Mouse (Mus musculus) testis, postnatal 14 days (tissue): ENCODE data around the gene Smoc1.

ENCODE experiments used
- DNase-seq: peaks from one replicate; pipeline ENCODE4 v3.0.0; 2021; ENCODE audit warnings: low spot score

Gene Smoc1

GRCm38 (mm10) chr12:81024993-81025392 lies 1.6 kb upstream of the Smoc1 start:
- no peak for DNase-seq

DNA sequence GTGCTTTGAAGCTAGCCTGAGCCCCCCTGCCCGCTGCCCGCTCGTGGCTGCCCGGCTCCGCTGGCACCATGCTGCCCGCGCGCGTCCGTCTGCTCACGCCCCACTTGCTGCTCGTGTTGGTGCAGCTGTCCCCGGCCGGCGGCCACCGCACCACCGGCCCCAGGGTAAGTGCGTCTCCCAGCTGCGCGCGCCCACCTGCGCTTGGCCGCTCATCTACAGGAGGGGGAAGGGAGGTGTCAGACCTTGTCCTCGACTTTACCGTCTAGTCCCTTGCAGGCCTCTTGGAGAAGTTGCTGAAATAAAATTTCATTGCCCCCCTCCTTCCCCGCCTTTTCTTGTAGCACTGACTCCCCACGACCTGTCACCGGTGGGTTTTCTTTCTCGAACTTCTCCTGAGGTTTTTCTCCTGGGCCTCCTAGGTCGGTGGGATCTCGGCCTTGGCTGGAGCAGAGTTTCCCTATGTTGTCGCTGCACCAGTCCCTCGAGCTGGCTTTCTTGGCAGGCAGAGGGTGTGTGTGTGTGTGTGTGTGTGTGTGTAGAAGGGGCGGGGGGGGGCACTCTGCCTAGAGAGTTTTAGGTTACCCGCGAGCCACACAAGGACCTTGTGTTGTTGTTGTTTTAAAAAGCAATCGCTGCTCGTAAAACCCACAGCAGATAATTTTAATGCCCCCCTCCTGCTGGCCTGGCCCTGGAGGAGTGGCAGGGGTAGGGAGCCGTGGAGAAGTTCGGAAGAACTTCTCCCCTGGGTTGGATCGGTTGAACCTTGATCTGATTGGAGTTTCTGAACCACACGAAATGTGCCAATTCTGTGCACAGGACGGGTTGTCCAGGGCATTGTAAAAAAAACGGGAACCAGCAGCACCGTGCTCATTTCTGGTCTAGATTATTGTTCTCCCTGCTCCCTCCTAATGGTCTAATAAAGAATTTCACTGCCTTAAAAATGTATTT lies 661 bp downstream of the Smoc1 start:
- DNase-seq = no peak

DNA sequence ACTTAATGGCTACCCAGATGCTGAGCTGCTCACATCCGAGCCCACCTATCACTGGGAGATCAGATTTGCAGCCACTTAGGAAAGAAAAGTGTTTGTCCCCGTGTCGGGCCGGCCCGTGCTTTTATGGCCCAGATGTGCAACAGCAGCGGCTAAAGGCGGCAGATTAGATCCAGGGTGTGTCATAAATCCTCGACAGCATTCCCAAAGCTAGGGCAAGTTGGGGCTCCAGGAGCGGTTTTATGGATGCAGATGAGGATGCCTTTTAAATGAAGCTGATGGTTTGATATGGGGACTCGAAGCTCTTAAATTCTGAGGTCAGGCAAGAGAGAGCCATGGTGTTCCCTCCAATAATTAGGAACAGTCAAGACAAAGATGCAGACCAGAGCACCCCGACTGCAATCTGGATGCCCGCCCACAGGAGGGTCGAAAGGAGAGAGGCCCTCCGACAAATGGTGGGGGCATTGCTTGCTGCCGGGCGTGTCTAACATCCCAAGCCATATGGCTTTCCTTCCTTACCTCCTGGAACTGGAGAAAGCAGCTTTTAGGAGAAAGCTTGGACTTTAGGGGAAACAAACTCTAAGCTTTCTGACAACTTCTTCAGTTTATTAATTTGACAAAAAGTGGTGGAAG lies 1.8 kb downstream of the Smoc1 start:
- DNase-seq = no peak

DNA sequence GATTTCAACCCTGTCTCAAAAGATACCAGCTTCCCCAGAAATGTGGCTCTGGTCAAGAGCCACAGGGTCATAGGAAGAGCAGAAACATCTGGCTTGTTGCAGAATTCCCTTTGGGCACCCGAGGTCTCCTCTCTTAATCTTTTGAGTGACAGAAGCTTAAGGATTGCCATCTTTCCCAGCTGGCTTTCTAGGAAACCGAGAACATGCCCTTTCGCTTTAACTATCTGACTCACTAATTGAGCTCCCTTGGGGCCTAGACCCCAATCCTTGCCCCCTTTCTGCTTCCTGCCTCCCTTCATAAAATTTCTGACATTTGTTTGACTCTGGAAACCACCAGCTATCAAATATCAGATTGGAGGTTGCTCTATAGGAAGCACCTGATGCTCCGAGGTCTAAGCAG lies 3.1 kb downstream of the Smoc1 start:
- DNase-seq = no peak

DNA sequence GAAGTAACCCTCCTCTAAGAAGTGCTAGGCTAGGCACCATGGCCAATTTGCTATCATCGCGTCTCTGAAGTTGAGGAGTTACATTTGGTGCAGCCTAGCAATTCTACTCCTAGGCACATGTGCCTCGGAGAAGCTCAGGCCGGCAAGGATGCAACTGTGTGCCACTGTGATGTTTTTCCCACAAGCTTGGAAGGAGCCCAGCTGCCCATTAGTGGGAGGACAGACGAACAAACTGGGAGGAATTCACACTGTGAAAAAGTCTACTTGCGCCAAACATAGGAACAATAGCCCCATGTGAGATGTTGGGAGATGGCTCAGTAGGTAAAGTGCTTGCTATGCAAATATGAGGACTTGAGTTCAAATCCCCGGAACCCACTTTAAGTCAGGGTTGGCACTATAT lies 5.0 kb downstream of the Smoc1 start:
- peak; percentile 46 for DNase-seq

DNA sequence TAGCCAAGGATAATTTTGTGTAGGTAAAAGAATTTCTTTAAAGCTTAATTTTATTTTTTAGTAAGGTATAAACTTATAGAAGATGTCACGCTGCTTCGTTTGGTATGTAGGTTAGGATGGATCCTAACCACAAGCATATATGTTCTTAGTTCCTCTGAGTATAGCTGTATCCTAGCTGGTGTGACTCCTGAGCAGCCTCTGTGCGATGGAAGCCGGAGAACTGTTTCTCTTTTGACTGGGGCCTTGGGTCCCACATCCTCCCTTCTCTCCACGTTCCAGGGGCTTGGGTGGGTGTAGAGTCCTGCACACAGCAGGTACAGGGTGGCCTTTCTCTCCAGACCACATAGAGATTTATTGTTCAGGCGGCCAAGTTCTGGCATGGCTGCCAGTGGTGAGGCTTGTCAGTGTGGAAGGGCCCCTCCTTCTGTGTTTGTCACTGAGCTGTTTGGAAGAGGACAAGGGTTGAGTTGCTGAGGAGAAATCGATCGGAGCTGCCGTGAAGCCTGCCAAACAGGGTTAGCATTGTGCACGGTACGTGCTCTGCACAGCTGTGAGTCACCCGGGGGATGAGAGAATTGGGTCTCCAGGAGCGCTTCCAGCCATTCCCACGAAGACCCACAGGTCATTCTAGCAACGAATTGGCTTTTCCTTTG lies 6.9 kb downstream of the Smoc1 start:
- no peak for DNase-seq

DNA sequence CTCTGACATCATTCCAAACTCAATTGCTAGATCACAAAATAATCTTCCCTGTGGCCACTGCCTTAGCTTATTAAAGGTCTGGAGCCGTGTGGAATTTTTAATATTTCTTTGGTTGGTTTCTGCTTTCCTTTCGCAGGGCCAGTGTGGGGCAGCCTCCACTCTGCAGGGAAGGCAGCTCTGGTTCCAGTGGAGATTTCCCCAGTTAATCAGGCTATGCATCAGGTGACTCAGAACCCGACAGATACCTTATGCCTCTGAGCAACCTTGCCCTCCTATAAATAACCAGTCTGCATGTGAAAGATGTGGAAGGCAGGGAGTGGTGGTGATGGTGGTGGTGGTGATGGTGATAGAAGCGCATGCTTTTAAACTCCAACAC lies 7.4 kb downstream of the Smoc1 start:
- no peak for DNase-seq

DNA sequence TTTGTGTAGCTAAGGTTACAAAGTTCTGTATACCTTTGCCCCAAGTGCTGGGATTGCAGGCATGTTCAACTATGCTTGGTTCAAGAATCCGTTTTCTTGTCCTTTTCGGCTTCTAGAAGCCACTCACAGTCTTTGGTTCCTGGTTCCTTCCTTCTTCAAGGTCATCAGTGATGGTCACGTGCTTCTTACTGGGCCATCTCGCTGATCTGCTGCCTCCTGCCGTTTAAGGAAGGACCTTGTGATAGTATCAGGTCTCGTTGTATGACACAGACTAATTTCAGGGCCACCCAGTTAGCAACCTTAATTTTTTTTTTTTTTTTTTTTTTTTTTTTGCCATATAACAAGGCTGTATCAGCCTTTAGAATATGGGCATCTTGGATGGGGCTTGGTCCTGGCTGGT lies 9.2 kb downstream of the Smoc1 start:
- DNase-seq = no peak

GRCm38 (mm10) chr12:81043616-81044015 lies 17.0 kb downstream of the Smoc1 start:
- no peak for DNase-seq

GRCm38 (mm10) chr12:81046926-81047325 lies 20.3 kb downstream of the Smoc1 start:
- DNase-seq = no peak

- DNase-seq = no peak
Observed at GRCm38 (mm10) chr12:81049661-81050060, 23.1 kb downstream of the Smoc1 start.

DNA sequence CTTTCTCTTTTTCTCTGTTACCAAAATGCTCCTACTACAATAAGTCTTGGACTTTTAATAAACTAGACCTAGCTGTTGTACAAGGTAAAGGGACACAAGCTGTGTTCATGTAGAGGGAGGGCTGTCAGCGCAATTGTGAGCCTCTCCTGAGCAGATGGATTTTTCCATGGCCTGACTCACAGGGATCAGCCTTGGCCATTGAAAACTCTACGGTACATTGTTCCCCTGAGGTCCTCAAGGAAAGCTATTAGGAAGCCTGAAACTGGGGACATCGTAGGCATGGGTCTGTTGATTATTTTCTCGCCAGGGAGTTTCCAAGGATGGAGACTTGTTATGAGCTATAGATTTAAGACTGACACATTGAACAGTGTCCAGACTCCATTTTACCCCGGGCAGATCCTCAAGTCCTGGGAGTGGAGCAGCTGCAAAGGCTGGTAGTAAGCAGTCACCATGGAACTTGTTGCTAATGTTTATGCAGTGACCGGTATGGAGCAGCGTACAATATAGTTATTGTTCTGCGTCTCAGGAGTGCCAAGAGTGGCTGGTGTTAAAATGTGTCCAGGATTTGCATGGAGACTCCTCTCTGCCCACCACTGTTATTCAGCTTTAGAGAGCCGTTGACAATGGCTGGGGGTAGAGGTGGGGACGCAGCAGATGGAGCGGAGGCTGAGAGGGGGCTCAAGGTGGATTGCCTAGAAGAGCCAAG lies 28.5 kb downstream of the Smoc1 start:
- no peak for DNase-seq

- no peak for DNase-seq
Observed at GRCm38 (mm10) chr12:81055811-81056210, 29.2 kb downstream of the Smoc1 start.

- DNase-seq = no peak
Observed at GRCm38 (mm10) chr12:81057619-81058018, 31.0 kb downstream of the Smoc1 start.

GRCm38 (mm10) chr12:81058561-81058960 lies 32.0 kb downstream of the Smoc1 start:
- DNase-seq = no peak

- no peak for DNase-seq
Observed at GRCm38 (mm10) chr12:81061831-81062361, 35.3 kb downstream of the Smoc1 start.

DNA sequence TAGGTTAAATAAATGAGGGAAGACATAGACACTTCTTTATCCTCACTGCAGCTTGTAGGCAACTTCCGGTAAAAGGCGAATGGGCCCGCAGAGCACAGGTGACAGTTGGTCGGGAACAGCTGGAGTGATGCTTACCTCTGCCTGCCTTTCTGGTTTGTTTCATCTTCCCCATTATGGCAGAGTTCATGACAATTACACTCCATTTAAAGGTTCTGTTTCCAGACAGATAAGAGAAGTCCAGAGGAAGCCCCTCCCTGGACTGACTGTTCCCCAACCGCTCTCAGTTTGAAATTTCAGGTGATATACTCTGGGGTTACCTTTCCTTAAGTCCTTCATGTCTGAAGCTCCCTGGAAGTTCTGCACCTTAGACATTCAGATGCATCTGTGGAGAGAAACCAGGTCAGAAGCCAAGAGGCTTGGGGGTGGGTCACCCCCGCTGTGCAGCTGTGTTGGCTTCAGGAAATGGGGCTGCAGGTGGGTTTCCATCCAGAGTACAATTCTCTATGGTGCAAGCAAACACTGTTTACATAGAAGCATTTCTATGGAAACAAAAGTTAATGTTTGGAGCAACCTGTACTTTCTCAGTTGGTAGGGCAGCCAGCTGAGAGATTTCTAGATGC lies 36.8 kb downstream of the Smoc1 start:
- DNase-seq = no peak

GRCm38 (mm10) chr12:81074139-81074538 lies 47.5 kb downstream of the Smoc1 start:
- DNase-seq = no peak

GRCm38 (mm10) chr12:81074941-81075340 lies 48.3 kb downstream of the Smoc1 start:
- DNase-seq = no peak

DNA sequence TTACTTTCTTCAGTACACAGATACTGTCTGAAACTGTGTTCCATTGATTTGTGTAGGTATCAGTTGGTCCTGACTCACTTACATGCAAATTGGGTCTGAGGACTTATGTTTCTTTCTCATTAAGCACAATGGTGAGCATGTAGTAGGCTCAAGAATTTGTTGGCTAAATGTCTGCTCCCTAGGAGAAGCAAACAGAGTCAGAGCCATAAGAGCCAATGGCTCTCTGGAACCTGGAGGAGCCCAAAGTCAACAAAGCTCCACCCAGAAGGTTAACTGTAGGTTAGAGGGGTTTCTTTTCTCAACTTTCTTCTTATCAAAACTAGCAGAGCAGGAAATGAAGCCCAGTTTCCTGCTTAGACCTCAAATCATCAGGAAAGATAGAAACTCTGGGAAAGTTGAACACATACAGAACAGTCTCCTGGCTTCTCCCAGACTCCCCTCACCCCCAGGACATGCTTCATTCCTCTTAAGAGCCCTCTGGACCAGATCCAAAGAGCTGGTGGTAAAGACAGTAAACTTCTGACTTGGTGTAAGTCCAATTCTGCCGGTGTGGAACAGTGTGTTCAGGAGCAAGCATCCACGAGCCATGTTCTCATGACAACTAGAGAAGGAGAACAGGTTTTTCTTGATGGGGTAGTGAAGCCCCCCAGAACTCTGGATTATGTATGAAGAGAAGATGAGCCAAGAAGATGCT lies 51.5 kb downstream of the Smoc1 start:
- no peak for DNase-seq

- DNase-seq = no peak
Observed at GRCm38 (mm10) chr12:81080345-81080744, 53.7 kb downstream of the Smoc1 start.
